Mouse (Mus musculus) urinary bladder, postnatal 10 days (tissue): Measurements from ENCODE around the gene Rad54l.

Experiments
- DNase-seq: peaks from one replicate; pipeline ENCODE4 v3.0.0; 2022; ENCODE audit warnings: low spot score

Rad54l gene

GRCm38 (mm10) chr4:116073146-116073545 is 50.3 kb downstream of the Rad54l start:
- no peak for DNase-seq

DNA sequence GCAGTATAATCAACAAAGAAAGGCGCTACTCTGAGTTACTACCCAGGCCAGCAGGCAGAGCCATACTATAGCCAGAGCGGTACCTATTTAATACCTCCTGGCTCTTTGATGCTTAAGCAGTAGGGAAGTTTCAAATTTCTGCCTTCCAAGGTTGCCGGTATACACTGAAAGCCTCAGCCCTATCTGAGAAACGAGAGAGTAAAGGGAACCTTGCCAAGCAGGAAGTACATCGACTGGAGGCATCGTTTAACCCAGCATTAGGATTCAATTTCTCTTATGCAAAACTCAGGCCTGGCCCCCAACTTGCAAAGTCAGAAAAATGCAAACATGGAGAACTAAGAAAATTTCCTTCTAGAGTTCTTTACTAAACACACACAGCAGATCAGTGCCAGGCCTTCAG is 53.4 kb downstream of the Rad54l start:
- DNase-seq: no peak

GRCm38 (mm10) chr4:116063855-116064254 is 59.6 kb downstream of the Rad54l start:
- DNase-seq: no peak

DNA sequence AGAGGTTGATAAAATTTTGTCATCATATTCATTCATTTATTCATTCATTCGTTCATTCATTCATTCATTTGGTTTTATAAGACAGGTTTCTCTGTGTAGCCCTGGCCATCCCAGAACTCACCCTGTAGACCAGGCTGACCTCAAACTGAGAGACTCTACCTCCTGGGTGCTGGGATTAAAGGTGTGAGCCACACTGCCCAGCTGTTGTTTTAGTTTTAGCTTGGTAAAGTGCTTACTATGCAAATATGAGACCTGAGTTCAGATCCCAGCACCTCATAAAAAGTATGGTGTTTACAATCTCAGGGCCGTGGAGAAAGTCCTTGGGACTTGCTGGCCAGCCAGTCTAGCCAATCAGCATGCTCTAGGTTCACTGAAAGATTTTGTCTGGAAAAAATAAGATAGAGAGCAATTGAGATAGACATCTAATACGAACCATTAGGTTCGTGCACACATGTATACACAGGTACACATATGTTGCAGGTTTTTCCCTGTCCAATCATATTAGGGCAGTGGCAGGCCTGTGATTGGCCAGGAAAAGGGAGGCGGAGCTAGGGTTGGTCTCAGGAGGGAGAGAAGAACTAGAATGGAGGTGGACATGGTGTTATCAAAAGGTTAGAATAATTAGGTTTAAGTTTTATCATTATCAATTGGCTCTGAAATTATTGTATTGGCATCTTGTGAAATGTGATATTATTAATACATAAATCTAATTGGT is 64.3 kb downstream of the Rad54l start:
- DNase-seq: no peak

DNA sequence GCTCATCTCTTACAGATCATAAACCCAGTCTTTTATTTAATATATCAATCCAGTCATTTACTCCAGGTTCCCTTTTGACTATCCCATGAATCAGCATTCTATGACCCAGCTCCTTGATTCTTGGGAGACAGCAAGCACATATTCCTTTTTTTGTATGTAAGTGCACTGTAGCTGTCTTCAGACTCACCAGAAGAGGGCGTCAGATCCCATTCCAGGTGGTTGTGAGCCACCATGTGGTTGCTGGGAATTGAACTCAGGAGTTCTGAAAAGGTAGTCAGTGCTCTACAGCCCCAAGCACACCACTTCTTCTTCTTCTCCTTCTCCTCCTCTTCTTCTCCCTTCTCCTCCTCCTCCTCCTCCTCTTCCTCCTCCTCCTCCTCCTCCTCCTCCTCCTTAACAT is 65.9 kb downstream of the Rad54l start:
- DNase-seq: no peak

DNA sequence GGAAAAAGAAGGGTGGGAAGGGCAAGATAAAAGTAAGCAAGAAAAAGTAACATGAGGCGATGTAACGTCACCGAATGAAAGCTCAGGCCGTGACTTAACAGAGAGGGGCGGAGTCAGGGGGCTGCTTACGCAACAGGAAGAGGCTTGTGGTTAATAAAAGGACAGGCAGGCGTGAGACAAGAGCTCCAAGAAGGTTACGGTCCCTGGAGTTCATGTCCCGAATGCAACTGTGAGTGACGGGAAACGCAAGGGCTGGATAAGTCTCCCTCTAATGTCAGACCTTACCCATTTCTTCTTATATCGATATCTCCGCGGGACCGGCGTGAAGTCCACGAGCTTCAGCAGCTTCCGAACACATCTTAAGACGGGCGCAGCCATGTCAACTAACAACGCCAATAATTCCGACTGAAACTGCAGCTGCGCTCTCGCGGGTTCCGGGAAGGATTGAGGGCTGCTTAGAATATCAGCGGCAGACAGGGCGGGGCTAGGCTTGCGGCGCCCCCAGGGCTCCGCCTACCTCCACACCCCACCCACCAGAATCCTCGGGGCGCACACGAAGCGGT is 70.0 kb downstream of the Rad54l start, which contains the start of gene Nsun4:
Gene Nsun4, minus strand, starts transcription at position 478 of the 563 bp plus-strand sequence.
- peak; percentile 61 for DNase-seq

GRCm38 (mm10) chr4:116052526-116053293 is 70.8 kb downstream of the Rad54l start:
- no peak for DNase-seq

DNA sequence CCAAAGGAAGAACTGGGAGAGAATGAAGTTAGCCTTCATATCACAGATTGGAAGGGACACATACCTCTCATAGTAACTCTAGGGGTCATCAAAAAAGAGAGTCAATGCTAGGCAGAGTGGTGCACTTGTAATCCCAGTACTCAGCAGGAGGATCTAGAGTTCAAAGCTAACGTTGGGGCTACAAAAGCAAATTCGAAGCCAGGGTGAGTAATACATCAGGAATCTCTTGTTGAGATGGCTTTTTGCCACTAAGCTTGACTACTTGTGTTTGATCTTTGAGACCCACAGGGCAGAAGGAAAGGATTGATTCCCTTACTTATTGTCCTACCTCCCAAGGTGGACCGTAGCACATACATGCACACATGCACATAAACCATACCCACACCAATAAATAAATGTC is 74.3 kb downstream of the Rad54l start:
- no peak for DNase-seq

- DNase-seq: no peak
Measured at GRCm38 (mm10) chr4:116048130-116048920, 75.2 kb downstream of the Rad54l start.

DNA sequence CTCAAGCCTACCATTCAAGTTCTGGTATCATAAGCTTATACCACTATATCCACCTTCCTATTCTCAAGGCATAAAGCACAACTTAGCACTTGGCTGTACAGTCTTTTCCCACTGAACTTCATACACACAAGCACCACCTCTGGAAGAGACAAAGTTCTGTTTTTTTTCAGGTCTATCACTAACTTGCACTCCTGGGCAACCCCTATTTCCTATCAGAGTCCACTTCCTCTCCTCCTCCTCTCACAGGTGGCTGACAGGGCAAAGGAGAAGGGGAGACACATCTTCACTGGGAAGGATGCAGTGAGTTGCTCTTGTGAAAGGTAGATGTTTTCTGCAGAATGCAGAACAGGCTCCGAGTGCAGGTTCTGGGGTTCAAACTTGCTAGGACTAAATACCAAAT is 75.8 kb downstream of the Rad54l start:
- no peak for DNase-seq

GRCm38 (mm10) chr4:116046604-116047003 is 76.9 kb downstream of the Rad54l start:
- no peak for DNase-seq
